Mouse (Mus musculus) liver, embryonic 14.5 days (tissue): ENCODE data around the gene Mgp. TPM values are rescaled to one million over a fixed set of nuclear protein-coding genes. Genes with fewer than 3 reads are reported as not detected.

Experiments used
- ATAC-seq: fragments of 200-750 bp; cut with Nextera tagmentation; 2 replicates; pipeline ENCODE4 v1.8.0; 2017; ENCODE audit warnings: moderate number of reproducible peaks, mild to moderate bottlenecking, moderate library complexity; ENCODE audit not compliant: insufficient read depth
- DNase-seq, 3 experiments: peaks; one replicate each; pipeline ENCODE4 v3.0.0-alpha.2; 2012 to 2013; ENCODE audit warnings: low read depth in 3 of 3, low spot score in 3 of 3
- H3K27ac ChIP-seq: fragments of 300-500 bp; sonication (generic); 2 replicates; pipeline ENCODE4 v1.5.1; 2014; ENCODE audit warnings: moderate library complexity, mild to moderate bottlenecking, control low read depth, inconsistent platforms
- H3K27me3 ChIP-seq: fragments of 300-500 bp; sonication (generic); 2 replicates; pipeline ENCODE4 v1.6.1; 2014; ENCODE audit warnings: mild to moderate bottlenecking, low read length, moderate library complexity; ENCODE audit not compliant: control insufficient read depth, insufficient read depth
- H3K36me3 ChIP-seq: fragments of 300-500 bp; sonication (generic); replicated peaks from 2 replicates; pipeline ENCODE4 v1.6.1; 2014; ENCODE audit warnings: low read depth; ENCODE audit not compliant: control insufficient read depth, insufficient read depth
- H3K4me1 ChIP-seq, 2 experiments: fragments of 200-500 bp in 1 of 2; fragments of 300-500 bp in 1 of 2; sonication (generic) in 1 of 2; replicated peaks; 2 replicates each; pipeline ENCODE4 v1.6.1; 2012 to 2014; ENCODE audit warnings: antibody characterized with exemption in 1 of 2, inconsistent platforms in 1 of 2, low read length in 1 of 2; ENCODE audit not compliant: control insufficient read depth in 2 of 2, insufficient read depth in 2 of 2
- H3K4me2 ChIP-seq: fragments of 300-500 bp; sonication (generic); 2 replicates; pipeline ENCODE4 v1.6.1; 2014; ENCODE audit warnings: low read depth, mild to moderate bottlenecking, control low read depth, moderate library complexity
- H3K4me3 ChIP-seq, 2 experiments: fragments of 200-500 bp in 1 of 2; fragments of 300-500 bp in 1 of 2; sonication (generic) in 1 of 2; 2 replicates each; pipeline ENCODE4 v1.5.1; 2012 to 2014; ENCODE audit warnings: low read depth in 2 of 2, low read length in 2 of 2, mild to moderate bottlenecking in 2 of 2, control low read depth in 1 of 2, inconsistent platforms in 1 of 2, moderate library complexity in 1 of 2; ENCODE audit not compliant: insufficient read depth in 1 of 2
- H3K9ac ChIP-seq: fragments of 300-500 bp; sonication (generic); replicated peaks from 2 replicates; pipeline ENCODE4 v1.6.1; 2014; ENCODE audit warnings: mild to moderate bottlenecking, control low read depth, moderate library complexity
- H3K9me3 ChIP-seq: fragments of 300-500 bp; sonication (generic); 2 replicates; pipeline ENCODE4 v1.6.1; 2016; ENCODE audit warnings: low read length, mixed read lengths; ENCODE audit not compliant: control insufficient read depth
- CTCF ChIP-seq: IDR thresholded peaks from 2 replicates; pipeline ENCODE4 v1.5.1; 2016; ENCODE audit warnings: antibody characterized with exemption, low read depth, control low read depth
- EP300 ChIP-seq: IDR thresholded peaks from 2 replicates; pipeline ENCODE4 v1.6.1; 2016; ENCODE audit warnings: antibody characterized with exemption, low read depth
- WGBS: fragments of 180-500 bp; shearing (Covaris S2); extraction: QIAGEN DNeasy Blood & Tissue Kit; methylation state at CpG from one replicate; pipeline ENCODE4 v1.1.7; 2014; ENCODE audit not compliant: insufficient replicate concordance; 5-methylcytosine and 5-hydroxymethylcytosine counted together
- polyA plus RNA-seq, 2 experiments: library from polyadenylated mRNA; depleted of rRNA in 1 of 2; stranded (reverse) in 1 of 2; unstranded in 1 of 2; fragments of >200 nt; fragmentation: Nextera tagmentation in 1 of 2; extraction: Ambion mirVana in 1 of 2; gene quantifications; 2 replicates each; pipeline versions ENCODE4 v1.2.1 to v1.2.3; 2012 to 2014

The Mgp gene
- polyA plus RNA-seq (2012; rRNA removed), result 0.88 and 1.6 TPM in 2 replicates
- 0.96 and 1.2 TPM in 2 replicates for polyA plus RNA-seq (2014; fragmentation: Nextera tagmentation; extraction: Ambion mirVana)

DNA sequence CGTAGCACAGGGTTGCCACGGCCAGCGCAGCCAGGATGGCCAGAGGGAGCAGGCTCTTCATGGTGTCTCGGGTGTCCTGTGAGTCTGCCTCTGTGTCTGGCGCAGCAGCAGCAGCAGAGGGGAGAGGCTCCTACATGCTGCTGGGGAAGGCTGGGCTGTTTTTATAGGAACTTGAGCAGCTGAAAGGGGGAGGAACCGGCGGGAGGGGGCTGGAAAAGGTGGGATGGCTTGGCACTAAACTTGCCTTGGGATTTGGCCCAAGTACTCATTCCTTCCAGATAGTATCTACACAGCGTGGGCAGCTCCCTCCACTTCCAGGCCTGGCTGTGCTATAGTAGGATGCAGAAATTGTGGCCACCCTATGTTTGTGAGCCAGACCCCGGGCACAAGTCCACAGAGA lies at the start of gene Mgp:
Mgp (minus strand) TSS at position 154 of the 400 bp plus-strand sequence.
- DNase-seq (no peak), ATAC-seq (no peak)
- no peaks in the 10 kb centered on the region for H3K9me3 ChIP-seq
- H3K4me1 ChIP-seq, result no peaks in the 10 kb centered on the region
- TF ChIP-seq EP300, result no peak
- TF ChIP-seq CTCF, result no peak
- H3K36me3 ChIP-seq, result no peaks in the 10 kb centered on the region
- no peak within 1 kb of the TSS for H3K4me3 ChIP-seq
- WGBS, result 67% methylated on average over 9 of the region's 9 CpGs
- H3K27me3 ChIP-seq, result no peaks in the 10 kb centered on the region
- H3K27ac ChIP-seq, result no peak within 1 kb of the TSS
- H3K4me2 ChIP-seq, result no peak within 1 kb of the TSS
- no peak within 1 kb of the TSS for H3K9ac ChIP-seq

DNA sequence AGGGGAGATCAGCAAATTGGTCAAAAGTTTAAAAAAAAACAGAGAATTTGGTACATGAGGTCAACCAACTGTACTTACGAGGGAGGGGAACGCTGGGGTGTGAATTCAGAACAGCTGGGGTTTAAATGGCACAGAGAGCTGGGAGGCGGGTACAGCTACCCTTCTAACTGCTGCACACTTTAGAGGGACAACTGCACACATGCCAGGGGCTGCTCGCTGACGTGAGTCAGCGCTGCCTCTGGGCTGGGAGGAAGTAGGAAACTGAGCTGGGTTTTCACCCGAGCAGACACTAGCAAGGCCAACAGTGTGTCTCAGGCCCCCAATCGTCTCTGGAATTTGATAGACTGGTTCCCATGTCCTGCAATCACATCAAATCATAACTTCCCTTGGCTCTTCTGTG lies 49.4 kb upstream of the Mgp start:
- Histone ChIP-seq H3K9me3 (no peaks in the 10 kb centered on the region), H3K27me3 (no peaks in the 10 kb centered on the region), H3K4me3 (no peak overlapping the region), H3K4me1 (no peaks in the 10 kb centered on the region), H3K27ac (no peak overlapping the region), H3K4me2 (no peak overlapping the region), H3K9ac (no peak overlapping the region), H3K36me3 (no peaks in the 10 kb centered on the region)
- WGBS, result 55% methylated on average over 8 of the region's 8 CpGs
- no peak for TF ChIP-seq EP300
- no peak for TF ChIP-seq CTCF
- ATAC-seq (no peak), DNase-seq (no peak)

DNA sequence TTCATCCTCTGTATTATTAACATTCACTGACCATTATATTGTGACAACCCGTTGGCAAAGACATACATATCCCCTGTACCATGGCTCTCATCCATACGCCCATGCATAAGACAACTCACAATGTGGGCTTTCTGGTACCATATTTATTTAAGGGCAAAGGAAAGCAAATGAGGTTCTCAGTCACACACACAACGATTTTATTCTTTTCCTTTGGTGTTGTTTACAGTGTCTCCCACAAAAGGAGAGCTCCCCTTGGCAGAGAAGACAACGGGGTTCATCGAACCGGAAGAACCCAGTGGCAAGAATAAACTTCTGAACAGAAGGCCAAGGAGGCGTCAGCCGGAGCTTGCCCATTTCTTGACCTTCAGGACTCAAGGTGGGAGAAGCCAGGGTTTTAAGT lies 47.9 kb upstream of the Mgp start, which contains the start of gene Pde6h:
Pde6h (plus strand) TSS at position 301 of the 400 bp plus-strand sequence.
- no peak for DNase-seq
- Histone ChIP-seq H3K9ac (no peak within 1 kb of the TSS), H3K4me2 (no peak within 1 kb of the TSS), H3K27ac (no peak within 1 kb of the TSS), H3K36me3 (no peaks in the 10 kb centered on the region), H3K9me3 (no peaks in the 10 kb centered on the region), H3K27me3 (no peaks in the 10 kb centered on the region), H3K4me3 (no peak within 1 kb of the TSS), H3K4me1 (no peaks in the 10 kb centered on the region)
- WGBS, result 78% methylated on average over 8 of the region's 8 CpGs
- no peak for ATAC-seq
- TF ChIP-seq CTCF (no peak), EP300 (no peak)

DNA sequence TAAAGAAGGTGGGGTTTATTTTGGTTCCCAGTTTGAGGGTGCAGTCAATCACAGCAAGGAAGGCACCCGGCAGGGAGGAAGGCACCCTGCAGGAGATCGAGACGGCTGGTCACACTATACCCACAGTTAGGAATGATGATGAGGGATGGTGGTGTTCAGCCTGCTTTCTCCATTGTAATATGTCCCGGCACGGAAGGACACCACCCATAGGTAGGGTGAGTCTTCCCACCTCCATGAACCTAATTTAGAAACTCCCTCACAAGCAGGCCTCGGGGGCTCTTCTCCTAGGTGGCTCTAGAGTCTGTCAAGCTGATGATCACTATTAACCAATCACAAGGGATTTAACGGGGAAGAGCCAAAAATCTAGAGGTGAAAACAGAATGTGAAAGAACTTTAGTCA lies 47.2 kb upstream of the Mgp start:
- H3K9ac ChIP-seq, result no peak overlapping the region
- H3K36me3 ChIP-seq, result no peaks in the 10 kb centered on the region
- no peaks in the 10 kb centered on the region for H3K9me3 ChIP-seq
- TF ChIP-seq CTCF, result no peak
- TF ChIP-seq EP300, result no peak
- DNase-seq, result no peak
- no peaks in the 10 kb centered on the region for H3K27me3 ChIP-seq
- no peak overlapping the region for H3K27ac ChIP-seq
- no peak overlapping the region for H3K4me2 ChIP-seq
- H3K4me1 ChIP-seq, result no peaks in the 10 kb centered on the region
- 74% methylated on average over 7 of the region's 7 CpGs for WGBS
- no peak overlapping the region for H3K4me3 ChIP-seq
- ATAC-seq, result no peak

DNA sequence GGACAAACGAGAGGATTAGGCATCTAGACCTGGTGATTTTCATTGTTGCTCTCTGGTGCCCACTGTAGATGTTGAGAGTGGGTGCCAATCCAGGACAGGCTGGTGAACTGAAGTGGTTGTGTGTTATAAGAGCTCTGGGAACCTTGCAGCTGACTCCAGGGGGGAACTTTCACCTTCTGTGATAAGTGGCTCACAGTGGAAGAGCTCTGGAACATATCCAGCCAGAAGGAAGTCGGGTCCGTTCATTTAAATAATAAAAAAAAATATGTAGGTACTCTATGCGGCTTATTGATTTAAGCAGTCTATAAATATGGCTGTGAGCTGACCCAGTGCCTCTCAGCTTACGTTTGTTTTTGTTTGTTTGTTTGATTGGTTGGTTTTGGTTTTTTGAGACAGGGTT lies 46.5 kb upstream of the Mgp start, which contains the start of gene Erp27:
Erp27 (minus strand) TSS at position 101 of the 400 bp plus-strand sequence.
- no peaks in the 10 kb centered on the region for H3K36me3 ChIP-seq
- ATAC-seq (no peak), DNase-seq (no peak)
- H3K9ac ChIP-seq, result no peak within 1 kb of the TSS
- no peaks in the 10 kb centered on the region for H3K4me1 ChIP-seq
- no peaks in the 10 kb centered on the region for H3K27me3 ChIP-seq
- TF ChIP-seq CTCF (no peak), EP300 (no peak)
- H3K9me3 ChIP-seq, result no peaks in the 10 kb centered on the region
- H3K4me2 ChIP-seq, result no peak within 1 kb of the TSS
- H3K4me3 ChIP-seq, result no peak within 1 kb of the TSS
- 58% methylated on average over 5 of the region's 5 CpGs for WGBS
- no peak within 1 kb of the TSS for H3K27ac ChIP-seq
